Mouse (Mus musculus) stomach, embryonic 15.5 days (tissue): ENCODE measurements around the gene Sipa1l3. TPM values are rescaled to one million over a fixed set of nuclear protein-coding genes. Genes with fewer than 3 reads are reported as not detected.

Experiments used
- ATAC-seq: fragments of 200-750 bp; cut with Nextera tagmentation; 2 replicates; pipeline ENCODE4 v1.8.0; 2017; ENCODE audit warnings: low read depth, moderate number of reproducible peaks, moderate TSS enrichment; ENCODE audit not compliant: insufficient read depth, low FRiP score
- H3K27ac ChIP-seq: fragments of 300-500 bp; sonication (generic); 2 replicates; pipeline ENCODE4 v1.5.1; 2015; ENCODE audit warnings: mild to moderate bottlenecking, inconsistent platforms
- H3K27me3 ChIP-seq: fragments of 300-500 bp; sonication (generic); replicated peaks from 2 replicates; pipeline ENCODE4 v1.6.1; 2015; ENCODE audit warnings: inconsistent platforms
- H3K36me3 ChIP-seq: fragments of 300-500 bp; sonication (generic); 2 replicates; pipeline ENCODE4 v1.6.1; 2015; ENCODE audit warnings: inconsistent platforms
- H3K4me1 ChIP-seq: fragments of 300-500 bp; sonication (generic); 2 replicates; pipeline ENCODE4 v1.6.1; 2015; ENCODE audit warnings: inconsistent platforms
- H3K4me2 ChIP-seq: fragments of 300-500 bp; sonication (generic); 2 replicates; pipeline ENCODE4 v1.6.1; 2015; ENCODE audit warnings: mild to moderate bottlenecking, inconsistent platforms
- H3K4me3 ChIP-seq: fragments of 300-500 bp; sonication (generic); replicated peaks from 2 replicates; pipeline ENCODE4 v1.5.1; 2015; ENCODE audit warnings: inconsistent platforms
- H3K9ac ChIP-seq: fragments of 300-500 bp; sonication (generic); 2 replicates; pipeline ENCODE4 v1.6.1; 2015; ENCODE audit warnings: inconsistent platforms
- H3K9me3 ChIP-seq: fragments of 300-500 bp; sonication (generic); 2 replicates; pipeline ENCODE4 v1.6.1; 2016; ENCODE audit warnings: inconsistent platforms
- WGBS: fragments of 180-500 bp; shearing (Covaris S2); methylation state at CpG from one replicate; pipeline ENCODE4 v1.1.7; 2015; 5-methylcytosine and 5-hydroxymethylcytosine counted together
- polyA plus RNA-seq: library from polyadenylated mRNA; unstranded; fragments of >200 nt; fragmentation: Nextera tagmentation; extraction: Ambion mirVana; gene quantifications from 2 replicates; pipeline ENCODE4 v1.2.1, GENCODE M21; 2015

Sipa1l3 gene
- polyA plus RNA-seq, 1 experiment from 2014 or later, result 22.0 TPM

DNA sequence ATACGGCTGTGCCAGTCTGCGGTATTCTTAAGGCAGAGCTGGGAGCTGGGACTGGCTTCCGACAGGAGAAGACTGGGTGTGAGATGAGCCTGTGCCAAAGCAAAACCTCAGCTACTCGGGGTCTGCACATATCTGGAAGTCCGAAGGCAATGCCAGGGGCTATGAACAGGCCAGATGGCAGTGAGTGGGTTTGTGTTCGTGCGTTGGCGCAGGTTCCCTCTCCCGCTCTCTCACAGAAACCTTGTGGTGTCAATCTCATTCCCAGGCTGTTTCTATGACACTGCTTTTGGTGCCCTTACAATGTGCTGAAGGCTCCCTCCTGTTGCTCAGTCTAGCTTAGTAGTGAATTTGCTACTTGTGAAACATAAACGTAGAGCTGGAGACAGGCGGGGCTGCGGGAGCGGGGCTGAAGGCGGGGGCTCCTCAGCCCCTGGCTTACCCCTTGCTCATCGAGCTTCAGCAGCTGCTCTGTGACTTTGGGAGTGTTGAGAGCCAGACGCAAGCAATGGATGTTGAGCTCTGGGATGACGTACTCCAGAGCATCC is 130.8 kb downstream of the Sipa1l3 start:
- Histone ChIP-seq H3K36me3 (peaks cover 22% of the 10 kb centered on the region), H3K4me1 (peaks cover 23% of the 10 kb centered on the region), H3K4me3 (no peak overlapping the region), H3K9me3 (no peaks in the 10 kb centered on the region), H3K27me3 (no peaks in the 10 kb centered on the region), H3K9ac (no peak overlapping the region), H3K4me2 (no peak overlapping the region), H3K27ac (peak overlapping the region; percentile 44)
- peak; percentile 33; the same call in 1 of the 2 replicates for ATAC-seq
- 70% methylated on average over 17 of the region's 17 CpGs for WGBS

DNA sequence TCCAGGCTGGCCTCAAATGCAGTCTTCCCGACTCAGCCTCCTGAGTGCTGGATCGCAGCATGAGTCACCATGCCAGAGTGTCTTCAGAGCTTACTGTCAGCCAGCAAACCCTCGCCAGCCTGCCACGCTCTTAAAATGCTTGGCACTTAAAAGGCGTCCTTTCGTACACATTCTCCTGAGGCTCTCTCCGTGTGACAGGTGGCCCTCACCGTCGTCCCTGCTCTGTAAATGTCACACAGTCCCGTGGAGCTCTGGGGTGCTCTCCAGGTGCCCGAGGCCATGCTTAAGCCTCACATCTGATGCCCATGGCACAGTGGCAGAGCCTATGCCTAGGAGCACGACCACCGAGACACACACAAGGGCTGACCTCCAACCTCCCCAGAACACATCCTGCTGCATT is 132.1 kb downstream of the Sipa1l3 start:
- Histone ChIP-seq H3K27ac (no peak overlapping the region), H3K27me3 (no peaks in the 10 kb centered on the region), H3K36me3 (peaks cover 34% of the 10 kb centered on the region), H3K9ac (no peak overlapping the region), H3K4me1 (peaks cover 14% of the 10 kb centered on the region; the same call in 1 of the 2 replicates), H3K9me3 (no peaks in the 10 kb centered on the region), H3K4me3 (no peak overlapping the region), H3K4me2 (no peak overlapping the region)
- ATAC-seq, result no peak
- 95% methylated on average over 13 of the region's 13 CpGs for WGBS

DNA sequence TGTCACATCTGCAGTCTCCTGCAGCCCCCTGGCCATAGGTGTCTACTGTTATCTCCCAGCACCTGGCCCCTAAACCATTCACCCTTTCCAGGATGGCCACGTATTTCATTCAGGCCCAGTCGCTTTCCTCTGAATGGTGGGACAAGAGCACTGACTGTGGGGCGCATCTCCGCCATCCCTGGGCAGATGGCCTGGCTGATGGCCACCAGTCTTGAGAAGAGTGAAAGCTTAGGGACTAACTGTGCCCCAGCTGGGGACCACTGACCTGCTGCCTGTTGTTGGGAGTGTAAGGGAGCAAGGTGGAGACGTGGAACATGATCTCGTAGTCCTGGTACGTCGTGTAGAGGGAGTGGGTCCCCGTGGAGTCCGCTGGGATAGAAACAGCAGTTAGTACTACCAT is 132.7 kb downstream of the Sipa1l3 start:
- Histone ChIP-seq H3K4me1 (peaks cover 14% of the 10 kb centered on the region; the same call in 1 of the 2 replicates), H3K4me2 (no peak overlapping the region), H3K4me3 (no peak overlapping the region), H3K36me3 (peaks cover 36% of the 10 kb centered on the region), H3K9ac (no peak overlapping the region), H3K9me3 (no peaks in the 10 kb centered on the region), H3K27me3 (no peaks in the 10 kb centered on the region), H3K27ac (no peak overlapping the region)
- ATAC-seq, result no peak
- whole genome bisulfite sequencing, result 85% methylated on average over 10 of the region's 10 CpGs

DNA sequence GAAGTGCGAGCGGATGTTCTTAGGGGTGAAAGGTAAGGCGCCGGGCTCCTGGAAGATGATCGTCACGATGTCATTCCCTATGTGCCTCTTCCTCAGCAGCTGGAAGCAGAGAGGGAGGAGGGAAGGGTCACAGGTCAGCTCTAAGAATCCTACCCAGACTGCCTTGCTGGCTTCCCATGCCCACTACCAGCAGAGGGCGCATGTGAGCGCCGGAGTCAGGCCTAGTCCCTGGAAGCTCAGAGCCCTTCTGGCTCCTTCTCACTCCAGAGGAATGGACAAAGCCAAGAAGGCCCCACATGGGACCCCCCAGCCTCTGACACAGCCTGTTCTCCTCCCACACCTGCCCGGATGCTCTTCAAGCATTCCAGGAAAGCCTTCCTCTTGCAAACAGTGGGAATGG is 135.2 kb downstream of the Sipa1l3 start:
- H3K9ac ChIP-seq, result no peak overlapping the region
- peaks cover 14% of the 10 kb centered on the region; the same call in 1 of the 2 replicates for H3K4me1 ChIP-seq
- no peak overlapping the region for H3K4me3 ChIP-seq
- no peaks in the 10 kb centered on the region for H3K9me3 ChIP-seq
- ATAC-seq, result peak; percentile 47; the same call in 1 of the 2 replicates
- H3K27me3 ChIP-seq, result no peaks in the 10 kb centered on the region
- 22% methylated on average over 10 of the region's 10 CpGs for WGBS
- no peak overlapping the region for H3K27ac ChIP-seq
- H3K4me2 ChIP-seq, result no peak overlapping the region
- peaks cover 36% of the 10 kb centered on the region for H3K36me3 ChIP-seq

DNA sequence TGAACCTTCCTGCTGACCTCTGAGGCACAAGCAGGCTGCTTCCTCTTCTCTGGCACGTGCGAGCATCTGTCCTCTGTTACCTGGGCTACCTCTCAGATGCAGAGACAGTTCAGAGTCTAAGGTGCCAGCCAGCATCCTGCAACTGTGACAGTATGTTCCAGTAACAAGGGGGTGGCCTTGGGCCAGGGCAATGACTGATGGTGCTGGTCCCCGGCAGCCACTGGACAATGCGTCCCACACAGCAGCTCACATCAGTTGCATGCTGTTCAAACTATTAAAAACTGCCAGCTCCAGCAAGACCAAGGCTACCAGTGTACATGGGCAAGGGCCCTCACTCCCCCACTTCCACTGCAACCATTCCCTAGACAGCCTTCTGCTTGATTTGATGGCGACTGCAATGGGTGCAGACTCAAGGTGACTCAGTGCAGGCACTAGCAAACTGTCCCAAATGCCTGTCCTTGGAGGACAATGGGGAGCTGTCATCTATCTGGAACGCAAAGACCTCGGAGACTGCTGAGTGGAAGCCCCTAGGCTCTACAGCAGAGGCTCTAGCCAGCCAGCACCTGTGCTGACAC is 136.9 kb downstream of the Sipa1l3 start:
- no peak overlapping the region for H3K27ac ChIP-seq
- 0 out of 2 replicates have a peak, but pooled peaks cover 4% of the 10 kb centered on the region for H3K4me1 ChIP-seq
- ATAC-seq, result no peak
- H3K36me3 ChIP-seq, result peaks cover 37% of the 10 kb centered on the region
- 91% methylated on average over 7 of the region's 7 CpGs for WGBS
- H3K27me3 ChIP-seq, result no peaks in the 10 kb centered on the region
- no peak overlapping the region for H3K4me3 ChIP-seq
- no peak overlapping the region for H3K4me2 ChIP-seq
- no peaks in the 10 kb centered on the region for H3K9me3 ChIP-seq
- H3K9ac ChIP-seq, result no peak overlapping the region

DNA sequence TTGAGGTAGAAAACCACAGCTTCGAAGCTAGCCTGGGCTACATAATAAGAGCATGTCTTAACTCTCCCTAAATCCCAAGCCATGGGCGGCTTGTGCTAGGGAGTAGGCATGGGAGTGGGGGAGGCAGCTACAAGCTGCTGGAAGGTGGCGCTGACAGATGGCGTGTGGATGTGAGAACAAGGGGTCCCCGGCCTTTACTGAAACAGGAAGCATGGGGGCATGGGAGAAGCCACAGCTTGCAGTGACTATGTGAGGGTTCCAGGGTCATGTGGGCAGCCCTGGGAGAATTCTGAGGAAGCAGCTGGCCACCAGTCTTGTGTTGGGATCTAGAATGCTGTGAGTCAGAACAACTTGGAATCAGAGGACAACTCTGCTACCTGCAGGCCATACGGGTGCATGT is 144.4 kb downstream of the Sipa1l3 start:
- Histone ChIP-seq H3K36me3 (peaks cover 25% of the 10 kb centered on the region), H3K4me2 (no peak overlapping the region), H3K4me1 (no peaks in the 10 kb centered on the region), H3K9me3 (no peaks in the 10 kb centered on the region), H3K27ac (no peak overlapping the region), H3K9ac (no peak overlapping the region), H3K27me3 (no peaks in the 10 kb centered on the region), H3K4me3 (no peak overlapping the region)
- WGBS, result 78% methylated on average over 6 of the region's 6 CpGs
- peak; percentile 29; the same call in 1 of the 2 replicates for ATAC-seq

DNA sequence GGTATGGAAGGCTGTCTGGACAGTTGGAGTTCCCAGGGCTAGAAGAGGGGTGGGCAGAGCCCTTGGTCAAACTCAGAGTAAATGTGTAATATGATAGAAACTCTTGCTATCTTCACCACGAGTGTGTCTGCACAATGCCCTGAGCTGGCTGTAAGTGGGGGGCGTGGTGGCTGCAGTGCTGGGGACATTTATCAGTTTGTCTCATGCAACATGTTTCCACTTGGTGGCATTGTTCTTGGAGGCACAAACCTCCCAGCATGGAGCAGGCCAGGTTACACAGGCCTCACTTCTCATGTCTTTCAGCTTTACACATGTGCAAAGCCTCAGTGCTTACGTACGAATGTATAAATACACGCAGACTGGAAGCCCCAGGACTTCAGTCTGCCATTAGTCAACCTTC is 146.3 kb downstream of the Sipa1l3 start:
- H3K4me2 ChIP-seq, result no peak overlapping the region
- H3K4me3 ChIP-seq, result no peak overlapping the region
- H3K9me3 ChIP-seq, result no peaks in the 10 kb centered on the region
- ATAC-seq, result no peak
- H3K27me3 ChIP-seq, result no peaks in the 10 kb centered on the region
- whole genome bisulfite sequencing, result 76% methylated on average over 5 of the region's 5 CpGs
- no peak overlapping the region for H3K9ac ChIP-seq
- peaks cover 21% of the 10 kb centered on the region for H3K36me3 ChIP-seq
- H3K27ac ChIP-seq, result no peak overlapping the region
- H3K4me1 ChIP-seq, result no peaks in the 10 kb centered on the region

DNA sequence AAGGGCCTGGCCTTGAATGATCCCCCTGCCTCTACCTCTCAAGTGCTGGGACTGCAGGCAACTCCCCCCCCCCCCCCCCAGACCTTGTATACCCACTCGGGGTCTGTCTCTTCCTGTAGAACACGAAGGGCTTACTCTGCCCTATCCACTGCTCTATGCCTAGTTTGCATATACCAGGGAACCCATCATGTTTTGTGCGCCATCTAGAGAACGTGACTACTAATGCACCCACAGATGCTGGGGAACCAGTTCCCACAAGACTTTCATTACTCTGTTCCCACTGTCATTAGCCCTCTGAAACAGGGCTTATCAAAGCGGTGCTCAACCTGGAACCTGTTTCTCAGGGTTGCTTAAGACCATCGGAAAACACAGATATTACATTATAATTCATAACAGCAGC is 148.4 kb downstream of the Sipa1l3 start:
- H3K4me3 ChIP-seq, result no peak overlapping the region
- WGBS, result 57% methylated on average over 6 of the region's 6 CpGs
- no peaks in the 10 kb centered on the region for H3K4me1 ChIP-seq
- no peaks in the 10 kb centered on the region for H3K9me3 ChIP-seq
- H3K4me2 ChIP-seq, result no peak overlapping the region
- H3K27me3 ChIP-seq, result no peaks in the 10 kb centered on the region
- no peak for ATAC-seq
- no peak overlapping the region for H3K9ac ChIP-seq
- H3K36me3 ChIP-seq, result peaks cover 12% of the 10 kb centered on the region
- no peak overlapping the region for H3K27ac ChIP-seq

DNA sequence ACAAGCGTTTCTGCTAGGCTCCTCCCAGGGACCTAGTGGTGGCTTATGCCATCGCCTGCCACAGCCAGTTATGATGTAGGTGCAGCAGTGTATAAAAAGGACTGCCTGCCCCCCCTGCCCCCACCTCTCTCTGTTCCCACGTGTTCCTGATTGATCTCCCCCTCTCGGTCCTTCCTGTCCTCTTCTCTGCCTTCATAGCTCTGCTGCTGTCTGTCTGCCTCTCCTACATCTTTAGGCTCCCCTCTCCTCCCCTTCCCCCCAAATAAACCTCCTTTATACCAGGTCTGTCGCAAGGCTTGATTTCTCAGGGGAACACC is 150.5 kb downstream of the Sipa1l3 start:
- WGBS, result 62% methylated on average over 5 of the region's 5 CpGs
- ATAC-seq, result no peak
- Histone ChIP-seq H3K9me3 (no peaks in the 10 kb centered on the region), H3K4me2 (no peak overlapping the region), H3K27ac (no peak overlapping the region), H3K36me3 (peaks cover 6% of the 10 kb centered on the region; the same call in 1 of the 2 replicates), H3K27me3 (no peaks in the 10 kb centered on the region), H3K4me1 (no peaks in the 10 kb centered on the region), H3K4me3 (no peak overlapping the region), H3K9ac (no peak overlapping the region)

DNA sequence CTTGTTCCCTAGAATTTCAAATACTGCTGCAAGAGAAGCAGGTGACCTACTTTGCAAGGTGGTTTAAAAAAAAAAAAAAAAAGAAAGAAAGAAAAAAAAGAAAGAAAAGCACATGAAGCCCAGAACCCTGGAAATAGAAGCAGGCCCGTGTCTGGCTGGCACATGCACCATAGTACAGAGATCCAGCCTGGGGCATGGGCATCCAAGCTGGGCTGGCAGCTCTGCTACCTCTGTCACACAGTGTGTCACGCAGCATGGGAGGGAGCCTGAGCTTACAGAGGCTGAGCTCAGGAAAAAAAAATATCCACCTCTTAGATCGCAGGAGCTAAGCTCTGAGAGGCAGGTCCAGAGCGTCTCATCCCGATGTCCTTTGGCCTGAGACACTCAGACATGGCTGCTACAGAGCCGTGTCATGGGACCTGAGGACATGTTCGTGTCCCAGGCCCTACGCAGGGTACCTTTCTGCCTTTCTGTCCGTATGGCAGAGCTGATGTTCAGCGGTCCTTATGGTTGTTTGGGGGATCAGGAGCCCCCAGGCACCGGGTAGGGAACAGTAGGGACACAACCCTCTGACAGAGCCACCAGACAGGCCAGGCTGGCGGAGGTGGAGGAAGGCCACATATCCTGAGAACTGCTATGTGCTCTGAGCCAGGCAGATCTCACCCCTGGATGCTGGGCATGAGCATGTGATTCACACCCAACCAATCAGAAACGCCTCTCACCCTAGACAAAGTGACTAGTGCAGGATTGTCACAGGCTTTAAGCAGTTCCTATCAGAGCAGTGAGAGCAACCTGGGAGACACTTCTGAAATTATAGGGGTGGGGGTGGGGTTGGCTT is 151.1 kb downstream of the Sipa1l3 start:
- no peak overlapping the region for H3K27ac ChIP-seq
- H3K9ac ChIP-seq, result no peak overlapping the region
- no peak overlapping the region for H3K4me3 ChIP-seq
- no peaks in the 10 kb centered on the region for H3K27me3 ChIP-seq
- no peak for ATAC-seq
- no peaks in the 10 kb centered on the region for H3K4me1 ChIP-seq
- WGBS, result 86% methylated on average over 13 of the region's 13 CpGs
- peaks cover 6% of the 10 kb centered on the region; the same call in 1 of the 2 replicates for H3K36me3 ChIP-seq
- H3K4me2 ChIP-seq, result no peak overlapping the region
- H3K9me3 ChIP-seq, result no peaks in the 10 kb centered on the region

DNA sequence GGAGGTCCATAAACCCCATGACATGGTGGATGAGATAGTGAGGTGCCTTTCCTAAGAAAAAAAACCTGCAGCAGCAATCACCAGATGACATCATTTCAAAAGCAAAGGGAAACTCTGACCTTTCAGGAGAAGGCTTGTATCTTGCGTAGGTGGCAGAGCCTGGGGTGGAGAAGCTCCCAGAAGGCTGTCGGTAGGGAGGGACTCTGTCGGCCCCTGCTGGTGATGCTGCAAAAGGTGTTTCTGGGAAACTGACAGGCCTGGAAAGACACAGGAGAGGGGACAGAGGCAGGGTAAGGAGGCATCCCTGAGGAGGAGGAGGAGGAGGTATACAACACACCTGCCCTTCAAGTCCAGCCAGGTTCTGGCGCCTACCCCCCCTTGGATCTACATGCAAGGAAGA is 154.4 kb downstream of the Sipa1l3 start:
- WGBS, result 32% methylated on average over 4 of the region's 4 CpGs
- 0 out of 2 replicates have a peak, but pooled peaks cover 4% of the 10 kb centered on the region for H3K36me3 ChIP-seq
- no peak for ATAC-seq

DNA sequence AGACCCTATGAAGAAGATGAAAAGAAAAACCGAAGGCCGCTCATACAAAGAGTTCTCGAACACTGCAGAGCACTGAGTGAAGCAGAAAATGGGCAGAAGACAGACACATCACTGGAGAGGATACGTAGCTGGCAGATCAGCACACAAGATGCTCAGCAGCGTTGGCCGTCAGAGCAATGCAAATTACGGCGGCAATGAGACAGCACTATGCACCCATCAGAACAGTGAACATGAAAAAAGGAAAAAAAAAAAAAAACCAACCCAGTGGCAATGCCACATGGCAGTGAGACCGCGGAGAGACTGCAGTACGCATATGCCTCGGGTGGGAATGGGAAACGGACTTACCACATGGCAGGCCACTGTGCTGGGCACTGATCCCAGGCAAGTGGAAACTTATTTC is 156.9 kb downstream of the Sipa1l3 start:
- Histone ChIP-seq H3K36me3 (peaks cover 14% of the 10 kb centered on the region), H3K9me3 (no peaks in the 10 kb centered on the region), H3K4me1 (no peaks in the 10 kb centered on the region), H3K27ac (no peak overlapping the region), H3K9ac (no peak overlapping the region), H3K4me2 (no peak overlapping the region), H3K4me3 (no peak overlapping the region), H3K27me3 (no peaks in the 10 kb centered on the region)
- 93% methylated on average over 13 of the region's 13 CpGs for WGBS
- no peak for ATAC-seq

More for the DNA sequence above, 154.4 kb downstream of the Sipa1l3 start:
- Histone ChIP-seq H3K4me1 (no peaks in the 10 kb centered on the region), H3K9me3 (no peaks in the 10 kb centered on the region), H3K27me3 (no peaks in the 10 kb centered on the region), H3K27ac (no peak overlapping the region), H3K4me3 (no peak overlapping the region), H3K4me2 (no peak overlapping the region), H3K9ac (no peak overlapping the region)
